Mouse (Mus musculus) bone marrow macrophage, adult 2 months (primary cell): ENCODE measurements at regions not wholly inside any gene's neighbourhood (a gene's known extent, or its start where the extent isn't known, plus 50 kb on each side); places are given as distances from the start of the nearest gene placed in this dataset.

Experiments
- H3K27ac ChIP-seq: 2 replicates; pipeline ENCODE4 v1.5.1; 2012; ENCODE audit warnings: low read depth, low read length; ENCODE audit not compliant: insufficient read depth
- H3K4me1 ChIP-seq: 2 replicates; pipeline ENCODE4 v1.6.1; 2012; ENCODE audit warnings: low read length; ENCODE audit not compliant: control insufficient read depth, insufficient read depth
- H3K4me3 ChIP-seq: 2 replicates; pipeline ENCODE4 v1.5.1; 2012; ENCODE audit warnings: mild to moderate bottlenecking, low read length, moderate library complexity; ENCODE audit not compliant: insufficient read depth
- CTCF ChIP-seq: IDR thresholded peaks from 2 replicates; pipeline ENCODE4 v1.5.1; 2012; ENCODE audit warnings: low read depth, mild to moderate bottlenecking, low read length, moderate library complexity
- POLR2A ChIP-seq: IDR thresholded peaks from 2 replicates; pipeline ENCODE4 v1.6.1; 2012; ENCODE audit warnings: mild to moderate bottlenecking, low read depth, low read length, borderline replicate concordance

- Histone ChIP-seq H3K27ac (no peak overlapping the region), H3K4me3 (no peak overlapping the region), H3K4me1 (no peaks in the 10 kb centered on the region)
- TF ChIP-seq POLR2A (no peak), CTCF (no peak)
Measured at GRCm38 (mm10) chr7:39937262-39937661, 419.7 kb downstream of the Zfp619 start.

DNA sequence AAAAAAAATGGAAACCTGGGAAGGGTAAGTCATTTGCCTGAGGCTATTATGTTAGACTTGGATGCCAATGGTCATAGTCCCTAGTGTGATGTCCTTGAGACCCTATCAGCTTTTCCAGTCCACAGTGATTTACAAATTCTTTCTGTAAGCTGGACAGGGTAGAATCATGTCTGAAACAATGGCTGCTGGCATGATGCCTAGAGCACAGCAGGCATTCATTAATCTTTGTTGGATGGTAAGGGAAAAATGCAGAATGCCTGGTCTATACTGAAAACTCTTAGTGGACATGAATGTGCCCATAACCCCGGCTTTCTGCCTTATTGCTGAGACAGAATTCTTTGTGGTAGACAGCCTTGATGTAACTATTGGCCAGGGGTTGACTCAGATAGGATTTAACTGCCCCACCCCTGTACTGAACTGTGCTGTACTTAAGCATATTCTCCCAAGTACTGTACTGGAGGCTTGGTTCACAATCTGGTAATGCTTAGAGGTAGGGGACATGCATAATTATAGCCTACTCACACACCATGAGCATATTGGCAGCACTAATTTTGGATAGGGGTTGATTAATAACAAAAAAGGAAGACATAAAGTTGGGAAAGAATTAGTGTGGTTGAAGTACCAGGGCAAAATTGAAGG lies 424.8 kb downstream of the Zfp619 start:
- no peak overlapping the region for H3K27ac ChIP-seq
- H3K4me1 ChIP-seq, result no peaks in the 10 kb centered on the region
- no peak overlapping the region for H3K4me3 ChIP-seq
- TF ChIP-seq CTCF (no peak), POLR2A (no peak)

DNA sequence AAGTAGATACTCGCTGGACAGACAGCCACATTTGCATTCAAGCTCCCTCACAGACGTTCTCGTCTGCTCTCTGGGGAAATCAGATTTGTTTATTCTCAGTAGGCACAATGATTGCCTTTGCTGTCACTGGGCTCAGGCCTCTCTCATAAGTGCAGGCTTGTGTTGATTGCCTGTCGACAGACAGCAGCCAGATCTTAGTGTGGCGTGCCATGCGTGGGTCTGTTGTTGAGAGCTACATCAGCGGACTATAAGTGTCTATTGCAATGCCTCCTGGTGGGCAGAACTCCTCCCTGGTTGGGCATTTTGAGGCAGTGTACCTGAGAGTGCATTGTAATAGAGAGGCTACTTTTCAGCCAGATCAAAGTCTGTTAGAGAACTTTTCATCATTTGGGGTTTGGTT lies 436.5 kb downstream of the Zfp619 start:
- Histone ChIP-seq H3K4me3 (no peak overlapping the region), H3K27ac (no peak overlapping the region), H3K4me1 (no peaks in the 10 kb centered on the region)
- TF ChIP-seq POLR2A, result no peak
- TF ChIP-seq CTCF, result no peak

DNA sequence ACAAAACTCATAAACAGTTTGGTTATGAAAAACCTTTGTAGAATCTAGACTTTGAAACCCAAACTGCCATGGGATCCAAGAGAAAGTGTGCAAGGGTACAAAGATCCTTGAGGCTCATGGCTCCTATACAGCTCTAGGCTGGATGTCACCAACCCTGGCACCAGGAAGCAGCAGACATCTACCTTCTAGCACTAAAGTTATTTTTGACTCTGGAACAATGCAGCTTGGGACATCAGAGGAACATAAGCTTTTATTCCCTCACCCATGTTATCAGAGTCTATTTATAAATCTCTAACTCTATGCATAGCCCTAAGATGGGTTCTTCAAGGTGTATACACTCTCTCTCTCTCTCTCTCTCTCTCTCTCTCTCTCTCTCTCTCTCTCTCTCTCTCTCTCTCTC lies 437.4 kb downstream of the Zfp619 start:
- no peak overlapping the region for H3K4me3 ChIP-seq
- TF ChIP-seq CTCF, result no peak
- TF ChIP-seq POLR2A, result no peak
- no peak overlapping the region for H3K27ac ChIP-seq
- H3K4me1 ChIP-seq, result no peaks in the 10 kb centered on the region

GRCm38 (mm10) chr7:39978121-39978520 lies 460.6 kb downstream of the Zfp619 start:
- Histone ChIP-seq H3K27ac (no peak overlapping the region), H3K4me1 (no peaks in the 10 kb centered on the region), H3K4me3 (no peak overlapping the region)
- TF ChIP-seq CTCF, result no peak

GRCm38 (mm10) chr7:39981647-39982046 lies 464.1 kb downstream of the Zfp619 start:
- H3K4me3 ChIP-seq, result no peak overlapping the region
- TF ChIP-seq CTCF, result no peak
- no peak for TF ChIP-seq POLR2A
- H3K27ac ChIP-seq, result no peak overlapping the region
- H3K4me1 ChIP-seq, result no peaks in the 10 kb centered on the region
